Mouse (Mus musculus) spleen, adult 10 weeks (tissue): ENCODE results near the gene Colq. TPM values are rescaled to one million over a fixed set of nuclear protein-coding genes. Genes with fewer than 3 reads are reported as not detected.

ENCODE experiments used
- polyA plus RNA-seq: library from polyadenylated mRNA; stranded (reverse); fragments of 350-450 nt; fragmentation: Illumina TruSeq; extraction: RNeasy Lipid Tissue Mini Kit (QIAGEN cat#74804); gene quantifications from one replicate; pipeline ENCODE4 v1.2.3, GENCODE M21; 2015; ENCODE audit warnings: low replicate concordance; ENCODE audit not compliant: insufficient read depth

Colq gene
- 17.7 TPM for polyA plus RNA-seq

GRCm38 (mm10) chr14:31591243-31591642 lies at the start of gene Colq:
Gene Colq (minus strand): TSS chr14:31591343.

GRCm38 (mm10) chr14:31640346-31640889 lies 49.3 kb upstream of the Colq start, which contains the start of gene Gm49387:
Gene Gm49387 (minus strand): TSS chr14:31640878.

GRCm38 (mm10) chr14:31494975-31495455 lies 96.1 kb downstream of the Colq start, which contains the start of gene Mettl6:
Gene Mettl6 (minus strand): TSS chr14:31495040.

GRCm38 (mm10) chr14:31494349-31494974 lies 96.7 kb downstream of the Colq start, which contains the start of gene Eaf1:
Gene Eaf1 (plus strand): TSS chr14:31494399.

Other genes starting within 250 kb of the Colq start
- gene Sh3bp5, start 155.3 kb downstream of the Colq start, polyA plus RNA-seq: 102 TPM
- gene Eaf1, start 96.9 kb downstream of the Colq start, polyA plus RNA-seq: 40.0 TPM
- gene Mettl6, start 96.3 kb downstream of the Colq start, polyA plus RNA-seq: 57.1 TPM
- not detected for gene Gm49387, start 49.5 kb upstream of the Colq start, polyA plus RNA-seq
- 12.3 TPM for gene Btd, start 49.7 kb upstream of the Colq start, polyA plus RNA-seq
- 16.3 TPM for gene Hacl1, start 49.9 kb upstream of the Colq start, polyA plus RNA-seq
- gene Ankrd28, start 239.3 kb upstream of the Colq start, polyA plus RNA-seq: 25.8 TPM